Mouse (Mus musculus) natural killer cell, adult 2 months (primary cell): ENCODE measurements around the gene Gm42906.

Experiments
- DNase-seq, 2 experiments: peaks; one replicate each; pipeline ENCODE4 v3.0.0; 2022; ENCODE audit warnings: low spot score in 2 of 2

The Gm42906 gene

DNA sequence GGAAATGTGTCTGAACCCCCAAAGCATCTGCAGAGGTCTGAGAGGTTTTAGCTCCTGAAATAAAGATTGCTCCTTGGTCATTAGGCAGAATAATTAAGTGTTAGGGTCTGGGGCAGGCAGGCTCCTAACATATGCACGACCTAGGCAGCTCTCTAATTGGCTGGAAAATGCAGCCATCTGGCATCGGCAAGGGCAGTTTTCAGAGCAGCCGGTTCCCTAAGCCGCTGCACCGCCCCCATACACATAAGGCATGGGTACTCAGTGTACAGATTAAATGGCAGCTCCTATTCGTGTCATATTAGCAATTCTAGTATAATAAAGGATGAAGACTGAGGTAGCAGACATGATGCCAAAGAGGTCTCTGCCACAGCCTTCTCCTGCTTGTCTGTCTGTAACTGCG, 400.8 kb downstream of the Gm42906 start:
- no peak for DNase-seq

DNA sequence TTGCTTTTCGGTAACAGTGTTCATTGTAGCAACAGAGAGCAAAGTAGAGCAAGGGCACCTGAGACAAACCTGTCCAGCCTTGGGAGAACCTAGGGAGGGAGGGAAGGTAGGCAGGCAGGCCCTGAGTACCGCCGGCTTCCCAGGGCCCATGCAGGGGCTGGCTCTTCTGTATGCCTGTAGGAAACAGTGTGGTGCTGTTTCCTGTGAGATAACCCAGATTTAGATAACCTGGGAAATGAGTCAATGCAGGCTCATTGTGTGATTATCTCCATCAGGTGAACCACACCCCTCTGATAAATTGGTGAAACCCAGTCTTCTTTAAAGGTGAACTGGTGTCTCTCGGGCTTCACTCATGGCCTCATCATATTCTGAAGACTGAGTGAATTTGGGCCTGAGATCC, 401.9 kb downstream of the Gm42906 start:
- DNase-seq, result no peak

DNA sequence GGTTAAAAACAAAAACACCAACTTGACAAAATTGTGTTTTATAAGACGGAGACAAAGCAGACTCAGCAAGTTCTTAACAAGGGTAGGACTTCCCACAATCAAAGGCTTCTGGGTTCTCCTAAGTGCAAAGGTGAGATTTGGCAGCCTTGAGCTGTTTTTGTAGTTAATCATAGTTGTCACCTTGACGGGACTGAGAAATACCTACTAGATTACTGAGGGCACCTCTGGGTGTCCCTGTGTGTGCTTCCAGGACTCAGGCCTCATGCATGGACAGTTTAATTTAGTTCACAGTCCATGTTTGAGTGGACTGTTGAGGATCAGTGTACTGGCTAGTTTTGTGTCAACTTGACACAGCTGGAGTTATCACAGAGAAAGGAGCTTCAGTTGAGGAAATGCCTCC, 403.5 kb downstream of the Gm42906 start:
- DNase-seq, result no peak

DNA sequence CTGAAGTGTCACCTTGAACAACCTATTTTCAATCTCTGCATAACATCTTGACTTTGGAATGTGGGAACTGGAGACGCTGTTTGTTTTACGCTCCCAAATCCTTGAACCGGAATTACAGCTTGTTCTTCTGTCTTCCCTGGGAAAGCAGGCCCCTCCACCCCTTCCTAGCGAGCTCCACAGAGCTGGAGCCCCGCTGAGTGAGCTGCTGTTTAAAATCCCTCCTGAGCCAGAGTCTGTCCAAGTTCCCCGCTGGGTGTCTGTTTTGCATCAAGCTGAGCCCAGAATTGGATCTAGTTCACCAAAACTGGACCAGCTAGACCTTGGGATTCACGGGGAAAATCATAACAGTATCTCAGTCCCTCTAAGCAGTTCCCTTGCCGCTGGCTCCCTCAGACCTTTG, 404.5 kb downstream of the Gm42906 start:
- no peak for DNase-seq

DNA sequence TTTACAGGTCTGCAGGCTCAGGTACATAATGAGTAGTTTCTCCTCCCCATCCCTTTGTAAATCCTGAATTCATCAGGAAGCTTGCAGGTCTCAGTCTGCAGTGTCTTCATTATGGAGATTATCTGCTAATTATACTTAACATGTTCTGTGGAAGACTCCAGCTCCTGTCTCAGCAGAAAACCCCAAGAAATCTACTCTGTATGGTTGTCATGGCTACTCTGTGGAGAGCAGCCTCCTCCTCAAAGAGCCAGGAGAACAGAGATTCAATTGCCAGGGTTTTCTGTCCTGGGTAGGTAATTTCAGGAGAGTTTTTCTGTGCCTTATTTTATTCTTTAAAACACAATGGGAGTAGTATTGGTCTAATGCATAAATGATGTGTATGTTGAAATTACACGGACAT, 405.0 kb downstream of the Gm42906 start:
- no peak for DNase-seq

DNA sequence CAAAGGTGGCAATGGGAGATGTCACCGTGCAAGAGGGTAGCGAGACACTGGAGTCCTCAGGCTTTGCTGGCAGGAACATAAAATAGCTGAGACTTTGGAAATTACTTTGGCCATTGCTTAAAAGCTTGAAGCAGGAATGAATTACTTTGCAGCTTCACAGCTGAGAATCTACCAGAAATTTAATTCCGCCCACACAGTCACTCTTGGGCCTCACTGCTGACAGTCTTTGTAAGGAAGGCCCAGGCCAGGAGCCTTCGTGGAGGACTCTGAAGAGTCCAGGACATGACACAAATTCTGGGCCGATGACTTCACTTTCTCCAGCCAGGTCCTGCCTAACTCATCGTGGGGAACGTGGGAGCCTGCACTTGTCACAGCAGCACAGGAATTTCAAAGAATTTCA, 405.9 kb downstream of the Gm42906 start:
- DNase-seq, result no peak

DNA sequence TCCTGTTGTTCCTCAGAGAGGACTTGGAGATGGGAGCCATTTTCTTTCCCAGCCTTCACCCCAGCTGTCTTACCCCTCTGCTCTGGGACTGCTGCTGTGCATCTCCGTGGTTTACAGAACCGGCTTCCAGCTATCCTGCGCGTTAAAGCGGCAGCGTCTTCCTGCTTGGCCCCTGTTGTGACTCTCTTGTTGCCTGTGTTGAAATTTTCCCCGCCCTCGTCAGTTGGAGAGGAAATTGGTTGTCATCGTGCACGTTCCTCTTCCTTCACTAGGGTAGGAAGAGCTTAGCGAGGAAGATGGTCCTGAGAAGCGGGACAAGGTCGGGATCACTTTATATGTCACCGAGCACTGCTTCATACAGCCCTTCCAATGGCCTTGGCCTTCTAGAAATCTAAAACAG, 407.1 kb downstream of the Gm42906 start:
- no peak for DNase-seq

DNA sequence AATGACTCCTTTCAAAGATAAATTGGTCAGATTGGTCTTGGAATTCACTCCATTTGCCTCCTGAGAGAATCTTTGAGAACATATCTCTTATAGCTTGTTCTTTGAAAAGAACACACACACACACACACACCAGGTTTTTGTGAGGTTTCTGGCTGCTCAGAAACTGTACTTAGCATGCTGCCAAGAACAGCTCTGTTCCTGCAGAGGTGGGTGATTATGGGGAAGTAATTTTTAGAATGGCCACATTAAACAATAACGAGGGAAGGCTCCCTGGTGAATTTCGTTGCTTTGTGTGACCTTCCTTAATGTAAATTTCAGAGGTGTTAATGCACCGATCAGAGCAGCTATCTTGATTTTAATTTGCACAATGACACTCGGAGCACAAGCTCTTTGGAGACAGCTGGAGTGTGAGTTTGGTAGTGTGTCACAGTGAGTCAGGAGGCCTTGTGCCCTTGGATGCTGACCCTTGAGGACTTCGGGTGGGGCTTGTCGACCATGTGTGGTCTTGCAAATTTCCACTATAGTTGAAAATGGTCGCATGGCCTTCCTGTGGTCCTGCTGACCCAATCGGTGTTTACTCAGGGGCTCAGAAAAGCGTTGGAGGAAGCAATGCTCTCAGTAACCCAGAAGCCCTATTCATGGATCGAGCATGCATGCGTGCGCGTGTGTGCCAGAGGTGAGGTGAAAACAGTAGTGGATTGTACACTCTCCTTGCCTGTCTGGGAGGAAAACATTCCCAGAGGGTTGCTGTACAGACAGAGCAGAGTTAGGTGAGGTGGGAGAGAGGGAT, 407.7 kb downstream of the Gm42906 start:
- DNase-seq, result no peak

DNA sequence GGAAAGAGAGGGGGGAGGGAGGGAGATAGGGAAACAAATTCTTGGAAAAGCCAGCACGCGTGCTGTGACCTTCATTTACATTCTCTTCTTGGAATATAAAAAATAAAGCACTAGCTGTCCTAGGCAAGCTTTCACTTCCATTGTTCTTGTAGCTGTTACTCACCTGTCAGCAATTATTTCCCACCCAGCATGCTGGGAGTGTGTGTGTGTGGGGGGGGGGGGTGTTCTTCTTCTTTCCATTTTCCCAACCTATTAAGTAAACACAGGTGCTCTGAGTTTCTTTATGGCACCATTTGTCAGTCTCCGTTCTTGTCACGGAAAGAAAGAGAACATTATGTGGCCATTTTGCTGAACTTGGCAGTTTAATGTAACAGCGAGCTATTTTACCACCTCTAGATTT, 409.0 kb downstream of the Gm42906 start:
- DNase-seq, result no peak

DNA sequence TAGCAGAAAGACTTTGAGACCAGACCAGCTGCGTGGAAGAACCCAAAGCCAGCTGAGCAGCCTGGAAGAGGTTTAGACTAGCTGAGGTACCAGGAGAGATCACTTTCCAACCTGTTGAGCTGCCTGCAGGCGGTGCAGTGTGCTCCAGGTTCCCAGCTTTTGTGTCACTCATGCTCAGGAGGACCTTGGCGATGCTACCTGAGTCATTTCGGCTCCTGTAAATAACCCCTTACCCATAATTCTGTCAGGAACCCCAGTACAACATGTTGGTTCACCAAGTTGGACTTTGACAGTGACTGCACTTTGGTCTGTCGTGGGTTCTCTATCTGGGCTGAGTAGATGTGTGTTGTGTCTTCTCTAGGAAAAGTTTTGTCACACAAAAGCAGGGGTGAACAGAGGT, 409.5 kb downstream of the Gm42906 start:
- DNase-seq, result no peak
